Mouse (Mus musculus) effector memory CD4-positive, alpha-beta T cell, adult 5 months (primary cell): ENCODE measurements around the gene Iba57. TPM values are rescaled to one million over a fixed set of nuclear protein-coding genes. Genes with fewer than 3 reads are reported as not detected.

Experiments
- polyA plus RNA-seq: library from polyadenylated mRNA; unstranded; fragments of 100-300 nt; shearing (Covaris generic); gene quantifications from one replicate; pipeline ENCODE4 v1.2.1, GENCODE M21; 2017

Gene Iba57
- polyA plus RNA-seq, result 16.7 TPM

GRCm38 (mm10) chr11:59163255-59164236 is at the start of gene Iba57:
Gene Iba57 (minus strand): TSS chr11:59163739.

GRCm38 (mm10) chr11:59208153-59208831 is 44.8 kb upstream of the Iba57 start, which contains the start of gene 2310033P09Rik:
Gene 2310033P09Rik (plus strand): TSS chr11:59208321.

GRCm38 (mm10) chr11:59202081-59202995 is 38.8 kb upstream of the Iba57 start, which contains the start of gene Mrpl55:
Gene Mrpl55 (plus strand): TSS chr11:59202486.

GRCm38 (mm10) chr11:59192059-59192386 is 28.5 kb upstream of the Iba57 start, which contains the start of gene Guk1:
Gene Guk1 (minus strand): TSS chr11:59192212.

DNA sequence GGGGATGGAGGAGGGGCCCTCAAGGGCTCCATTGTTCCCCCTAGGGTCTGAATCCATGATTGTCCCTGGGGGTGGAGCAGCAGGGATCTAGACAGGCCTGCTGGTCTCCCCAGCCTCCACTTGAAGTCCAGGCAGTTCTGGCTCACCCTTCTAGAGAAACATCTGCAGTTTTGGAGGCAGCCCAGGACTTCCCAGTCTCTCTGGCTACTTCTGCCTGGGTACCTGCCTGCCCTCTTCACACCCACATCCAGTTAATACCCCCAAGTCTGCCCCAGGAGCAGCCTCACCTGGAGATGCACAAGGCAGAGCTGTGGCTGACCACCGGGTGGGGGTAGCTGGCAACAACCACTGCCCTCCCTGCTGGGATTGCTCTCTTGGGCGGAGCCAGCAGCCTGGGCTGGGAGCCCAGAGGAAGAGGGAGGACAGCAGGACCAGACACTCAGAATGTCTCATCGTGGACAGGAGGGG is 19.4 kb upstream of the Iba57 start, which contains the start of gene Gjc2:
Gjc2 (minus strand) TSS at position 350 of the 468 bp plus-strand sequence.

DNA sequence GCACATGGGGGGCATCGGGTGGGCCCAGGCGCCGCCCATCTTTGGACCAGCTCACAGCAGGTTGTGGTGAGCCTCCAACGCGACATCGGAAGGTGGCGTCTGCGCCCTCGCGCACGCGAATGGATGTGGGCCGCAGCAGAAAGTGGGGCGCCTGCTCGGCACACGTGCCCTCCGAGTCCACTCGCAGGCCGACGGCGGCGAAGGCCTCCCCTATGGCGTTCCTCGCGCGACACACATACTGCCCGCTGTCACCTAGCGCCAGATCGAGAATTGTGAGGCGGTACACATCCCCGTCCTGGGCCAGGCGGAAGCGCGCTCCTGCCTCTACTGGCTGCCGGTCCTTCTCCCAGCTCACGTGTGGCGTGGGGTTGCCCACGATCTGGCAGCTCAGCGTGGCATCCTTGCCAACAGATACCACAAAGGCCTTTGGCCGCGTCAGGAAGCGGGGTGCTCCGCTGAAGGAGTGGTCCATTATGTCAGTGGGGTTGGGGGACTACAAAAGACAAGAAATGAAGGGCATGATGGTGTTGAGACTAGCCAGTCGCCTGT is 27.6 kb downstream of the Iba57 start, which contains the start of gene Obscn:
Obscn (minus strand) TSS at position 499 of the 549 bp plus-strand sequence.

Other genes with a start within 250 kb of the Iba57 start
- gene Btnl10, start 245.8 kb downstream of the Iba57 start, polyA plus RNA-seq, result not detected
- 199 TPM for gene Rnf187, start 224.8 kb downstream of the Iba57 start, polyA plus RNA-seq
- 13.5 TPM for gene Hist3h2ba, start 214.8 kb downstream of the Iba57 start, polyA plus RNA-seq
- 23.4 TPM for gene Hist3h2a, start 209.1 kb downstream of the Iba57 start, polyA plus RNA-seq
- gene Trim17, start 209.1 kb downstream of the Iba57 start, polyA plus RNA-seq, result 0.30 TPM
- 35.4 TPM for gene Trim11, start 185.6 kb downstream of the Iba57 start, polyA plus RNA-seq
- gene Obscn, start 27.3 kb downstream of the Iba57 start, polyA plus RNA-seq, result not detected
- gene Gjc2, start 19.5 kb upstream of the Iba57 start, polyA plus RNA-seq, result not detected
- gene Guk1, start 28.5 kb upstream of the Iba57 start, polyA plus RNA-seq, result 56.0 TPM
- gene Mrpl55, start 38.7 kb upstream of the Iba57 start, polyA plus RNA-seq, result 20.8 TPM
- 43.8 TPM for gene 2310033P09Rik, start 44.6 kb upstream of the Iba57 start, polyA plus RNA-seq
- 584 TPM for gene Arf1, start 64.5 kb upstream of the Iba57 start, polyA plus RNA-seq
- gene Wnt3a, start 127.0 kb upstream of the Iba57 start, polyA plus RNA-seq, result not detected
- not detected for gene Wnt9a, start 143.2 kb upstream of the Iba57 start, polyA plus RNA-seq
- not detected for gene Prss38, start 211.9 kb upstream of the Iba57 start, polyA plus RNA-seq